Mouse (Mus musculus): ENCODE results near the gene Socs3.
A peak's percentile ranks its signal among the peaks of the same experiment; 100 is the strongest.

Gene Socs3

GRCm38 (mm10) chr11:117969945-117970872 lies at the start of gene Socs3:
Gene Socs3, minus strand, starts transcription at chr11:117970047.
- peak; percentile 97 for DNase-seq

GRCm38 (mm10) chr11:118018328-118018727 lies 48.5 kb upstream of the Socs3 start:
- peak; percentile 42 for DNase-seq

GRCm38 (mm10) chr11:118015381-118016145 lies 45.7 kb upstream of the Socs3 start:
- no peak for DNase-seq

- no peak for DNase-seq
Observed at GRCm38 (mm10) chr11:118014391-118014995, 44.6 kb upstream of the Socs3 start.

- DNase-seq, result no peak
Observed at GRCm38 (mm10) chr11:118013339-118013738, 43.5 kb upstream of the Socs3 start.

GRCm38 (mm10) chr11:118012595-118012994 lies 42.7 kb upstream of the Socs3 start:
- DNase-seq, result no peak

- no peak for DNase-seq
Observed at GRCm38 (mm10) chr11:118009865-118010571, 40.2 kb upstream of the Socs3 start.

GRCm38 (mm10) chr11:118008843-118009242 lies 39.0 kb upstream of the Socs3 start:
- no peak for DNase-seq

GRCm38 (mm10) chr11:118008144-118008805 lies 38.4 kb upstream of the Socs3 start:
- no peak for DNase-seq

GRCm38 (mm10) chr11:118007460-118008143 lies 37.8 kb upstream of the Socs3 start:
- DNase-seq, result peak; percentile 80

GRCm38 (mm10) chr11:118004217-118004616 lies 34.4 kb upstream of the Socs3 start:
- no peak for DNase-seq

- DNase-seq, result no peak
Observed at GRCm38 (mm10) chr11:118003718-118004117, 33.9 kb upstream of the Socs3 start.

GRCm38 (mm10) chr11:118003176-118003575 lies 33.3 kb upstream of the Socs3 start:
- no peak for DNase-seq

- peak; percentile 95 for DNase-seq
Observed at GRCm38 (mm10) chr11:118000565-118001215, 30.8 kb upstream of the Socs3 start.

- DNase-seq, result no peak
Observed at GRCm38 (mm10) chr11:118000083-118000482, 30.2 kb upstream of the Socs3 start.

- no peak for DNase-seq
Observed at GRCm38 (mm10) chr11:117999260-117999934, 29.6 kb upstream of the Socs3 start.

GRCm38 (mm10) chr11:117998356-117998755 lies 28.5 kb upstream of the Socs3 start:
- DNase-seq, result no peak

GRCm38 (mm10) chr11:117997085-117997484 lies 27.2 kb upstream of the Socs3 start:
- no peak for DNase-seq

- no peak for DNase-seq
Observed at GRCm38 (mm10) chr11:117996066-117996465, 26.2 kb upstream of the Socs3 start.

- no peak for DNase-seq
Observed at GRCm38 (mm10) chr11:117995661-117996060, 25.8 kb upstream of the Socs3 start.
